Mouse (Mus musculus) MEL (cell line): Measurements from ENCODE around the gene Stx19. TPM values are rescaled to one million over a fixed set of nuclear protein-coding genes. Genes with fewer than 3 reads are reported as not detected.

Experiments used
- DNase-seq: peaks from one replicate; pipeline ENCODE4 v3.0.0; 2011; ENCODE audit warnings: low read depth, low spot score
- H3K27ac ChIP-seq: 2 replicates; pipeline ENCODE4 v1.5.1; 2012; ENCODE audit warnings: low read depth, mild to moderate bottlenecking, control low read depth, low read length, moderate library complexity; ENCODE audit not compliant: control insufficient read depth
- H3K27me3 ChIP-seq, 2 experiments: fragments of 150-350 bp in 1 of 2; sonication (generic) in 1 of 2; 2 replicates each; pipeline ENCODE4 v1.6.1; 2012; ENCODE audit warnings: low read length in 2 of 2, mild to moderate bottlenecking in 2 of 2, improper control_type of control experiment in 1 of 2, moderate library complexity in 1 of 2; ENCODE audit not compliant: insufficient read depth in 2 of 2, control insufficient read depth in 1 of 2
- H3K36me3 ChIP-seq, 2 experiments: 2 replicates each; pipeline ENCODE4 v1.6.1; 2012 to 2014; ENCODE audit warnings: low read length in 2 of 2, improper control_type of control experiment in 1 of 2, inconsistent platforms in 1 of 2, mild to moderate bottlenecking in 1 of 2; ENCODE audit not compliant: insufficient read depth in 2 of 2, control insufficient read depth in 1 of 2
- H3K4me1 ChIP-seq, 2 experiments: fragments of 150-350 bp in 1 of 2; sonication (generic) in 1 of 2; 2 replicates each; pipeline ENCODE4 v1.6.1; 2012; ENCODE audit warnings: low read length in 2 of 2, improper control_type of control experiment in 1 of 2, mild to moderate bottlenecking in 1 of 2; ENCODE audit not compliant: insufficient read depth in 2 of 2, control insufficient read depth in 1 of 2
- H3K4me3 ChIP-seq, 2 experiments: fragments of 150-350 bp in 1 of 2; sonication (generic) in 1 of 2; 2 replicates each; pipeline ENCODE4 v1.5.1; 2012; ENCODE audit warnings: low read depth in 2 of 2, low read length in 2 of 2, mild to moderate bottlenecking in 2 of 2, moderate library complexity in 2 of 2, control low read depth in 1 of 2, improper control_type of control experiment in 1 of 2; ENCODE audit not compliant: control insufficient read depth in 1 of 2, insufficient read depth in 1 of 2
- H3K79me2 ChIP-seq: 2 replicates; pipeline ENCODE4 v1.6.1; 2012; ENCODE audit warnings: mild to moderate bottlenecking, low read length, moderate library complexity; ENCODE audit not compliant: control insufficient read depth, poor library complexity, insufficient read depth
- H3K9ac ChIP-seq: 2 replicates; pipeline ENCODE4 v1.6.1; 2012; ENCODE audit warnings: low read depth, mild to moderate bottlenecking, control low read depth, low read length, moderate library complexity; ENCODE audit not compliant: control insufficient read depth, poor library complexity, severe bottlenecking
- H3K9me3 ChIP-seq: fragments of 150-350 bp; sonication (generic); replicated peaks from 2 replicates; pipeline ENCODE4 v1.6.1; 2012; ENCODE audit warnings: mild to moderate bottlenecking, low read length, improper control_type of control experiment, moderate library complexity; ENCODE audit not compliant: insufficient read depth
- BHLHE40 ChIP-seq: IDR thresholded peaks from 2 replicates; pipeline ENCODE4 v1.6.1; 2012; ENCODE audit warnings: low read depth, mild to moderate bottlenecking, inconsistent platforms, low read length, improper control_type of control experiment, borderline replicate concordance
- CTCF ChIP-seq, 3 experiments: IDR thresholded peaks in 2 of 3; conservative IDR thresholded peaks in 1 of 3; 2 replicates each; pipeline ENCODE4 v1.5.1; 2011 to 2012; ENCODE audit warnings: low read length in 3 of 3, low read depth in 2 of 3, mild to moderate bottlenecking in 2 of 3, improper control_type of control experiment in 1 of 3, inconsistent platforms in 1 of 3, mixed read lengths in 1 of 3, moderate library complexity in 1 of 3; ENCODE audit not compliant: control insufficient read depth in 1 of 3, insufficient read depth in 1 of 3, poor library complexity in 1 of 3, severe bottlenecking in 1 of 3
- EP300 ChIP-seq, 2 experiments: IDR thresholded peaks; 2 replicates each; pipeline ENCODE4 v1.6.1; 2011; ENCODE audit warnings: improper control_type of control experiment in 2 of 2, low read length in 2 of 2, low read depth in 1 of 2, mild to moderate bottlenecking in 1 of 2
- GATA1 ChIP-seq: IDR thresholded peaks from 2 replicates; pipeline ENCODE4 v1.6.1; 2011; ENCODE audit warnings: low read depth, low read length, improper control_type of control experiment
- HCFC1 ChIP-seq: IDR thresholded peaks from 2 replicates; pipeline ENCODE4 v1.6.1; 2012; ENCODE audit warnings: low read depth, mild to moderate bottlenecking, inconsistent platforms, low read length, improper control_type of control experiment, moderate library complexity
- JUND ChIP-seq: IDR thresholded peaks from 2 replicates; pipeline ENCODE4 v1.6.1; 2011; ENCODE audit warnings: low read depth, mild to moderate bottlenecking, improper control_type of control experiment, low read length
- KAT2A ChIP-seq: conservative IDR thresholded peaks from 2 replicates; pipeline ENCODE4 v1.6.1; 2012; ENCODE audit warnings: low read depth, low read length, improper control_type of control experiment, inconsistent platforms
- MXI1 ChIP-seq: IDR thresholded peaks from 2 replicates; pipeline ENCODE4 v1.6.1; 2011; ENCODE audit warnings: mild to moderate bottlenecking, low read depth, low read length, improper control_type of control experiment
- MYC ChIP-seq: IDR thresholded peaks from 2 replicates; pipeline ENCODE4 v1.6.1; 2011; ENCODE audit warnings: low read depth, mild to moderate bottlenecking, low read length, improper control_type of control experiment, moderate library complexity
- NELFE ChIP-seq: IDR thresholded peaks from 2 replicates; pipeline ENCODE4 v1.6.1; 2011; ENCODE audit warnings: low read depth, low read length, improper control_type of control experiment
- NRF1 ChIP-seq: IDR thresholded peaks from 2 replicates; pipeline ENCODE4 v1.6.1; 2014; ENCODE audit warnings: low read depth, mild to moderate bottlenecking, inconsistent platforms, low read length, improper control_type of control experiment, moderate library complexity; ENCODE audit not compliant: poor library complexity, insufficient read depth, severe bottlenecking
- POLR2A ChIP-seq, 2 experiments: IDR thresholded peaks; 2 replicates each; pipeline ENCODE4 v1.6.1; 2011 to 2012; ENCODE audit warnings: low read length in 2 of 2, mild to moderate bottlenecking in 2 of 2, control low read depth in 1 of 2, improper control_type of control experiment in 1 of 2, low read depth in 1 of 2, moderate library complexity in 1 of 2; ENCODE audit not compliant: control insufficient read depth in 1 of 2, insufficient read depth in 1 of 2, poor library complexity in 1 of 2
- POLR2AphosphoS2 ChIP-seq: IDR thresholded peaks from 2 replicates; pipeline ENCODE4 v1.6.1; 2011; ENCODE audit warnings: low read length, improper control_type of control experiment
- POLR2AphosphoS5 ChIP-seq: IDR thresholded peaks from 2 replicates; pipeline ENCODE4 v1.6.1; 2012; ENCODE audit warnings: low read depth, borderline replicate concordance, mild to moderate bottlenecking, inconsistent platforms, low read length, moderate library complexity, mixed read lengths
- RAD21 ChIP-seq: IDR thresholded peaks from 2 replicates; pipeline ENCODE4 v1.6.1; 2011; ENCODE audit warnings: mild to moderate bottlenecking, low read depth, low read length, improper control_type of control experiment
- RCOR1 ChIP-seq: IDR thresholded peaks from 2 replicates; pipeline ENCODE4 v1.6.1; 2012; ENCODE audit warnings: low read depth, mild to moderate bottlenecking, inconsistent platforms, low read length, improper control_type of control experiment
- SMC3 ChIP-seq: IDR thresholded peaks from 2 replicates; pipeline ENCODE4 v1.6.1; 2011; ENCODE audit warnings: low read depth, low read length, improper control_type of control experiment
- TBP ChIP-seq: IDR thresholded peaks from 2 replicates; pipeline ENCODE4 v1.8.0; 2011; ENCODE audit warnings: low read depth, low read length, improper control_type of control experiment
- TCF12 ChIP-seq: IDR thresholded peaks from 2 replicates; pipeline ENCODE4 v1.6.1; 2014; ENCODE audit warnings: low read depth, mild to moderate bottlenecking, inconsistent platforms, low read length, improper control_type of control experiment, moderate library complexity
- UBTF ChIP-seq: IDR thresholded peaks from 2 replicates; pipeline ENCODE4 v1.6.1; 2012; ENCODE audit warnings: low read depth, mild to moderate bottlenecking, inconsistent platforms, low read length, improper control_type of control experiment, moderate library complexity, borderline replicate concordance; ENCODE audit not compliant: insufficient read depth
- USF2 ChIP-seq, 2 experiments: IDR thresholded peaks; 2 replicates each; pipeline ENCODE4 v1.6.1; 2011 to 2012; ENCODE audit warnings: improper control_type of control experiment in 2 of 2, low read length in 2 of 2, borderline replicate concordance in 1 of 2, inconsistent platforms in 1 of 2, low read depth in 1 of 2, mild to moderate bottlenecking in 1 of 2; ENCODE audit not compliant: insufficient read depth in 1 of 2
- ZC3H11A ChIP-seq: IDR thresholded peaks from 2 replicates; pipeline ENCODE4 v1.6.1; 2012; ENCODE audit warnings: low read depth, mild to moderate bottlenecking, inconsistent platforms, low read length, improper control_type of control experiment
- ZKSCAN1 ChIP-seq: IDR thresholded peaks from 2 replicates; pipeline ENCODE4 v1.6.1; 2012; ENCODE audit warnings: low read depth, mild to moderate bottlenecking, inconsistent platforms, low read length, improper control_type of control experiment, moderate library complexity
- ZNF384 ChIP-seq: IDR thresholded peaks from 2 replicates; pipeline ENCODE4 v1.6.1; 2012; ENCODE audit warnings: low read depth, mild to moderate bottlenecking, inconsistent platforms, low read length, improper control_type of control experiment
- polyA plus RNA-seq, 2 experiments: library from polyadenylated mRNA; stranded (reverse) in 1 of 2; unstranded in 1 of 2; fragments of >175 nt in 1 of 2; fragments of >200 nt in 1 of 2; gene quantifications; 2 replicates each; pipeline versions ENCODE4 v1.2.1 to v1.2.4; 2012; ENCODE audit warnings: low replicate concordance in 2 of 2, low read depth in 1 of 2; ENCODE audit not compliant: insufficient read length in 2 of 2, insufficient read depth in 1 of 2, missing spikeins in 1 of 2
- total RNA-seq: library from RNA; depleted of rRNA; stranded (reverse); fragments of 300-350 nt; gene quantifications from 2 replicates; pipeline ENCODE4 v1.2.3, GENCODE M21; 2012

Stx19 gene
- total and polyA plus RNA-seq, 3 experiments, result 0.13 TPM; not detected in 2

GRCm38 (mm10) chr16:62852464-62853252 lies 38.2 kb downstream of the Stx19 start:
- H3K27me3 ChIP-seq, result no peaks in the 10 kb centered on the region
- no peak overlapping the region for H3K4me3 ChIP-seq
- no peak overlapping the region for H3K9ac ChIP-seq
- H3K4me1 ChIP-seq, result peaks cover 11 to 16% of the 10 kb centered on the region in 2 experiments
- TF ChIP-seq NRF1, result no peak
- no peak for TF ChIP-seq HCFC1
- no peak for TF ChIP-seq BHLHE40
- TF ChIP-seq ZNF384, result no peak
- no peak for TF ChIP-seq POLR2A (IDR thresholded peaks at IDR 0.05; ENCODE audit: control insufficient read depth in 1 of 2, insufficient read depth in 1 of 2, low read depth in 1 of 2, low read length in 2 of 2, poor library complexity in 1 of 2)
- TF ChIP-seq RCOR1, result no peak
- TF ChIP-seq NELFE, result no peak
- no peak for TF ChIP-seq ZKSCAN1
- TF ChIP-seq ZC3H11A, result no peak
- no peak; the same call in 1 of the 2 replicates for TF ChIP-seq RAD21
- TF ChIP-seq TCF12, result no peak
- TF ChIP-seq UBTF, result no peak
- TF ChIP-seq TBP, result peak; percentile 65
- TF ChIP-seq EP300 (IDR thresholded peaks at IDR 0.05; ENCODE audit: low read depth in 1 of 2, low read length in 2 of 2), result no peak
- TF ChIP-seq SMC3, result 0 out of 2 replicates have a peak, but pooled peaks have one; percentile 2
- peak in 1 of 3 experiments; percentile 41; a peak in 2 of 6 replicates for TF ChIP-seq CTCF (IDR thresholded peaks at IDR 0.05 in 2 of 3, conservative IDR thresholded peaks at IDR 0.05 in 1 of 3; ENCODE audit: control insufficient read depth in 1 of 3, insufficient read depth in 1 of 3, low read depth in 2 of 3, low read length in 3 of 3, poor library complexity in 1 of 3, severe bottlenecking in 1 of 3)
- no peak overlapping the region for H3K27ac ChIP-seq
- no peaks in the 10 kb centered on the region for H3K79me2 ChIP-seq
- H3K36me3 ChIP-seq, result peaks cover 0 to 17% of the 10 kb centered on the region in 2 experiments; a peak in 2 of 4 replicates
- no peaks in the 10 kb centered on the region for H3K9me3 ChIP-seq
- peak; percentile 61 for DNase-seq

- peaks cover 11 to 18% of the 10 kb centered on the region in 2 experiments for H3K4me1 ChIP-seq
- H3K9ac ChIP-seq, result 0 out of 2 replicates have a peak overlapping the region, but pooled peaks have one; percentile 13
- peaks cover 0 to 18% of the 10 kb centered on the region in 2 experiments; a peak in 2 of 4 replicates for H3K36me3 ChIP-seq
- peak overlapping the region; percentile 71 to 83 for H3K4me3 ChIP-seq
- no peaks in the 10 kb centered on the region for H3K27me3 ChIP-seq
- TF ChIP-seq RAD21 (no peak), POLR2AphosphoS5 (no peak), BHLHE40 (no peak), JUND (no peak), KAT2A (no peak), MXI1 (0 out of 2 replicates have a peak, but pooled peaks have one; percentile 4), SMC3 (no peak), MYC (0 out of 2 replicates have a peak, but pooled peaks have one; percentile 16), NELFE (no peak), GATA1 (no peak; the same call in 1 of the 2 replicates), EP300 (IDR thresholded peaks at IDR 0.05; ENCODE audit: low read depth in 1 of 2, low read length in 2 of 2) (no peak), POLR2AphosphoS2 (no peak), USF2 (IDR thresholded peaks at IDR 0.05; ENCODE audit: borderline replicate concordance in 1 of 2, insufficient read depth in 1 of 2, low read depth in 1 of 2, low read length in 2 of 2) (no peak)
- no peaks in the 10 kb centered on the region for H3K79me2 ChIP-seq
- peak; percentile 33 for DNase-seq
- no peaks in the 10 kb centered on the region for H3K9me3 ChIP-seq
- H3K27ac ChIP-seq, result no peak overlapping the region
Measured at GRCm38 (mm10) chr16:62853611-62854126, 39.2 kb downstream of the Stx19 start.
